Mouse (Mus musculus) E14TG2a.4 (cell line): ENCODE measurements around the gene Actr8.

ENCODE experiments used
- CTCF ChIP-seq: conservative IDR thresholded peaks from 2 replicates; pipeline ENCODE4 v1.5.1; 2014; ENCODE audit warnings: low read length
- NANOG ChIP-seq: IDR thresholded peaks from 2 replicates; pipeline ENCODE4 v1.6.1; 2014; ENCODE audit warnings: borderline replicate concordance, low read length, mixed read lengths
- POU5F1 ChIP-seq: IDR thresholded peaks from 2 replicates; pipeline ENCODE4 v1.6.1; 2014; ENCODE audit warnings: low read length, borderline replicate concordance

- TF ChIP-seq CTCF = no peak
- no peak for TF ChIP-seq POU5F1
- no peak for TF ChIP-seq NANOG
Measured at GRCm38 (mm10) chr14:30017794-30018462, 39.8 kb downstream of the Actr8 start.
